In genomic region chr9:6066419-6066818, GRCm38 (mm10) we compare ENCODE assay signal across 31 mouse cellular contexts.
"Had no signal": no experiment of that assay in that cellular context is flagged by ENCODE, and none has a peak within 500 bp of the region (broad histone marks: within the 10 kb centered on the region; RNA-seq: fewer than 3 reads in every experiment).

No protein-coding gene starts in this region.

- H3K36me3 ChIP-seq: heart, embryonic 10.5 days; heart, embryonic 12.5 days; heart, embryonic 13.5 days; heart, embryonic 15.5 days; hindbrain, embryonic 10.5 days; hindbrain, embryonic 12.5 days; hindbrain, embryonic 13.5 days; hindbrain, embryonic 15.5 days; intestine, embryonic 15.5 days; kidney, embryonic 15.5 days had no signal

- H3K27me3 ChIP-seq: heart, embryonic 12.5 days; heart, embryonic 13.5 days; heart, embryonic 15.5 days; hindbrain, embryonic 12.5 days; hindbrain, embryonic 13.5 days; hindbrain, embryonic 15.5 days; intestine, embryonic 15.5 days; kidney, embryonic 15.5 days had no signal

- DNase-seq: heart, postnatal 10 days; heart, postnatal 14 days; heart, postnatal 36 days; heart, postnatal 4 days; kidney, adult 11 months; kidney, adult 2 months; kidney, adult 8-10 months; kidney, adult 9 months; kidney, postnatal 10 days; kidney, postnatal 14 days; kidney, postnatal 25 days; kidney, postnatal 36 days; kidney, postnatal 4 days; layer of hippocampus, adult 9-11 months; layer of hippocampus, postnatal 36 days had no signal

- H3K4me2 ChIP-seq: heart, embryonic 11.5 days; heart, embryonic 12.5 days; heart, embryonic 13.5 days; heart, embryonic 15.5 days; hindbrain, embryonic 12.5 days; hindbrain, embryonic 13.5 days; hindbrain, embryonic 14.5 days; hindbrain, embryonic 15.5 days; intestine, embryonic 15.5 days; kidney, embryonic 15.5 days had no signal

- H3K27ac ChIP-seq: heart, embryonic 10.5 days; heart, embryonic 13.5 days; heart, embryonic 15.5 days; hindbrain, embryonic 10.5 days; hindbrain, embryonic 12.5 days; hindbrain, embryonic 13.5 days; hindbrain, embryonic 14.5 days; hindbrain, embryonic 15.5 days; hindbrain, postnatal 0 days; intestine, embryonic 15.5 days; kidney, embryonic 15.5 days; kidney, postnatal 0 days; layer of hippocampus, adult 2 months; left cerebral cortex, adult 2 months had no signal

- H3K4me3 ChIP-seq: heart, embryonic 10.5 days; heart, embryonic 12.5 days; heart, embryonic 13.5 days; heart, embryonic 15.5 days; hindbrain, embryonic 10.5 days; hindbrain, embryonic 12.5 days; hindbrain, embryonic 13.5 days; hindbrain, embryonic 15.5 days; intestine, embryonic 15.5 days; kidney, embryonic 15.5 days; layer of hippocampus, adult 2 months; left cerebral cortex, adult 2 months had no signal

- H3K9me3 ChIP-seq: heart, embryonic 10.5 days; heart, embryonic 12.5 days; heart, embryonic 13.5 days; heart, embryonic 15.5 days; hindbrain, embryonic 10.5 days; hindbrain, embryonic 12.5 days; hindbrain, embryonic 13.5 days; hindbrain, embryonic 15.5 days; intestine, embryonic 15.5 days; kidney, embryonic 15.5 days had no signal

- H3K9ac ChIP-seq: heart, embryonic 12.5 days; heart, embryonic 13.5 days; heart, embryonic 15.5 days; hindbrain, embryonic 12.5 days; hindbrain, embryonic 13.5 days; hindbrain, embryonic 14.5 days; hindbrain, embryonic 15.5 days; intestine, embryonic 15.5 days; kidney, embryonic 15.5 days had no signal

- H3K4me1 ChIP-seq: heart, embryonic 10.5 days; heart, embryonic 12.5 days; heart, embryonic 13.5 days; heart, embryonic 15.5 days; hindbrain, embryonic 10.5 days; hindbrain, embryonic 12.5 days; hindbrain, embryonic 13.5 days; hindbrain, embryonic 15.5 days; intestine, embryonic 15.5 days; kidney, embryonic 15.5 days had no signal
